In genomic region chr9:106449947-106450346, GRCm38 (mm10) we compare ENCODE assay signal across 13 mouse cellular contexts. TPM values are rescaled to one million over a fixed set of nuclear protein-coding genes. Genes with fewer than 3 reads are reported as not detected.
DNase-seq lines count a peak whose midpoint lies in the region; ATAC-seq lines count a peak whose summit lies in the region.
"Had no signal": no experiment of that assay in that cellular context is flagged by ENCODE, and none has a peak within 500 bp of the region (broad histone marks: within the 10 kb centered on the region; RNA-seq: fewer than 3 reads in every experiment).

No protein-coding gene starts in this region.

- H3K27me3 ChIP-seq in kidney, embryonic 15.5 days = no peaks in the 10 kb centered on the region
- H3K27me3 ChIP-seq in embryonic facial prominence, embryonic 12.5 days = no peaks in the 10 kb centered on the region
- peaks cover 40% of the 10 kb centered on the region for H3K27me3 ChIP-seq in liver, embryonic 12.5 days (replicated peaks)
- H3K27me3 ChIP-seq: neural tube, embryonic 12.5 days; Patski had no signal

- peak; percentile 46 for DNase-seq in gastrocnemius, postnatal 25 days
- no peak for DNase-seq in gastrocnemius, postnatal 36 days
- no peak for DNase-seq in kidney, adult 18-20 months
- no peak for DNase-seq in frontal cortex, postnatal 10 days (ENCODE audit: low spot score in 2 of 2)
- DNase-seq in adrenal gland, postnatal 14 days = no peak
- DNase-seq: thymus, adult 18-20 months had no signal

- intact Hi-C loops in gastrocnemius, postnatal 36 days (cut with DNase I) = loop anchor here (2.0 to 10.0 kb wide), 2 partner anchors 27 to 435 kb away; partner anchors contain the start of genes Parp3 and Rbm15b

- ATAC-seq in kidney, embryonic 15.5 days (replicated peaks; ENCODE audit: low FRiP score) = no peak
- ATAC-seq in embryonic facial prominence, embryonic 12.5 days (ENCODE audit: insufficient number of reproducible peaks, insufficient read depth, low FRiP score, low TSS enrichment) = no peak
- ATAC-seq in liver, embryonic 12.5 days = no peak
- ATAC-seq: hindbrain, postnatal 0 days; Patski had no signal

- no peaks in the 10 kb centered on the region for H3K9me3 ChIP-seq in kidney, embryonic 15.5 days (replicated peaks)
- H3K9me3 ChIP-seq in embryonic facial prominence, embryonic 12.5 days = no peaks in the 10 kb centered on the region
- H3K9me3 ChIP-seq in liver, embryonic 12.5 days (replicated peaks) = no peaks in the 10 kb centered on the region
- H3K9me3 ChIP-seq: neural tube, embryonic 12.5 days had no signal

- H3K36me3 ChIP-seq in kidney, embryonic 15.5 days = no peaks in the 10 kb centered on the region
- H3K36me3 ChIP-seq in embryonic facial prominence, embryonic 12.5 days = 0 out of 2 replicates have a peak, but pooled peaks cover 3% of the 10 kb centered on the region
- 0 out of 2 replicates have a peak, but pooled peaks cover 2% of the 10 kb centered on the region for H3K36me3 ChIP-seq in liver, embryonic 12.5 days
- H3K36me3 ChIP-seq: neural tube, embryonic 12.5 days had no signal

- H3K4me2 ChIP-seq in kidney, embryonic 15.5 days = peak overlapping the region; percentile 35
- peak overlapping the region; percentile 23 for H3K4me2 ChIP-seq in embryonic facial prominence, embryonic 12.5 days (replicated peaks)
- peak overlapping the region; percentile 17 for H3K4me2 ChIP-seq in liver, embryonic 12.5 days

- H3K27ac ChIP-seq in kidney, embryonic 15.5 days = peak overlapping the region; percentile 83
- peak overlapping the region; percentile 66 for H3K27ac ChIP-seq in embryonic facial prominence, embryonic 12.5 days
- no peak overlapping the region for H3K27ac ChIP-seq in liver, embryonic 12.5 days
- H3K27ac ChIP-seq: macrophage; neural tube, embryonic 12.5 days had no signal

- peak overlapping the region; percentile 17; the same call in 1 of the 2 replicates for H3K9ac ChIP-seq in kidney, embryonic 15.5 days
- no peak overlapping the region for H3K9ac ChIP-seq in embryonic facial prominence, embryonic 12.5 days
- H3K9ac ChIP-seq in liver, embryonic 12.5 days = no peak overlapping the region
- H3K9ac ChIP-seq: neural tube, embryonic 12.5 days had no signal

- peaks cover 92% of the 10 kb centered on the region for H3K4me1 ChIP-seq in kidney, embryonic 15.5 days
- peaks cover 72% of the 10 kb centered on the region for H3K4me1 ChIP-seq in embryonic facial prominence, embryonic 12.5 days
- H3K4me1 ChIP-seq in liver, embryonic 12.5 days = peaks cover 95% of the 10 kb centered on the region

- no peak overlapping the region for H3K4me3 ChIP-seq in kidney, embryonic 15.5 days (replicated peaks)
- no peak overlapping the region for H3K4me3 ChIP-seq in embryonic facial prominence, embryonic 12.5 days
- no peak overlapping the region for H3K4me3 ChIP-seq in liver, embryonic 12.5 days
- H3K4me3 ChIP-seq: neural tube, embryonic 12.5 days had no signal

- WGBS in kidney, embryonic 15.5 days = 82% methylated on average over 8 of the region's 8 CpGs
- WGBS in embryonic facial prominence, embryonic 12.5 days = 92% methylated on average over 8 of the region's 8 CpGs
- 74% methylated on average over 8 of the region's 8 CpGs for WGBS in liver, embryonic 12.5 days (ENCODE audit: insufficient replicate concordance)

RNA-seq across cellular contexts. Expression of gene Abhd14a, which starts 2.5 kb away (rescaled TPM):
- 10 to 100 TPM; 14.7 to 18.3 TPM for total RNA-seq in gastrocnemius, postnatal 25 days (2021)
- total RNA-seq in gastrocnemius, postnatal 36 days (2021) = 10 to 100 TPM; 14.6 to 15.7 TPM
- 55.5 and 56.8 TPM in 2 replicates for polyA plus RNA-seq in kidney, embryonic 15.5 days (2015; fragmentation: Nextera tagmentation; extraction: Ambion mirVana)
- 58.5 and 61.3 TPM in 2 replicates for polyA plus RNA-seq in embryonic facial prominence, embryonic 12.5 days (2016; fragmentation: Nextera tagmentation; extraction: Ambion mirVana)
- polyA plus RNA-seq in liver, embryonic 12.5 days (2016; fragmentation: Nextera tagmentation; extraction: Ambion mirVana) = 29.1 and 31.6 TPM in 2 replicates
- 17.1 and 18.4 TPM in 2 replicates for total RNA-seq in adrenal gland, postnatal 14 days (2021)

RNA-seq across cellular contexts. Expression of gene Abhd14b, which starts 2.7 kb away (rescaled TPM):
- 1 to 10 TPM; 4.7 to 4.8 TPM for total RNA-seq in gastrocnemius, postnatal 25 days (2021)
- total RNA-seq in gastrocnemius, postnatal 36 days (2021) = 1 to 10 TPM; 3.5 to 4.5 TPM
- polyA plus RNA-seq in kidney, embryonic 15.5 days (2015; fragmentation: Nextera tagmentation; extraction: Ambion mirVana) = 27.9 and 30.6 TPM in 2 replicates
- polyA plus RNA-seq in embryonic facial prominence, embryonic 12.5 days (2016; fragmentation: Nextera tagmentation; extraction: Ambion mirVana) = 12.5 and 14.0 TPM in 2 replicates
- polyA plus RNA-seq in liver, embryonic 12.5 days (2016; fragmentation: Nextera tagmentation; extraction: Ambion mirVana) = 14.5 and 15.2 TPM in 2 replicates
- 23.6 and 33.1 TPM in 2 replicates for total RNA-seq in adrenal gland, postnatal 14 days (2021)

RNA-seq across cellular contexts. Expression of gene Pcbp4, which starts 3.1 kb away (rescaled TPM):
- total RNA-seq in gastrocnemius, postnatal 25 days (2021) = 10 to 100 TPM; 54.6 to 59.7 TPM
- total RNA-seq in gastrocnemius, postnatal 36 days (2021) = 10 to 100 TPM; 58.0 to 58.3 TPM
- polyA plus RNA-seq in kidney, embryonic 15.5 days (2015; fragmentation: Nextera tagmentation; extraction: Ambion mirVana) = 118 and 140 TPM in 2 replicates
- polyA plus RNA-seq in embryonic facial prominence, embryonic 12.5 days (2016; fragmentation: Nextera tagmentation; extraction: Ambion mirVana) = 213 and 222 TPM in 2 replicates
- polyA plus RNA-seq in liver, embryonic 12.5 days (2016; fragmentation: Nextera tagmentation; extraction: Ambion mirVana) = 27.3 and 30.9 TPM in 2 replicates
- 24.3 and 32.2 TPM in 2 replicates for total RNA-seq in adrenal gland, postnatal 14 days (2021)

RNA-seq across cellular contexts. Expression of gene Acy1, which starts 11.8 kb away (rescaled TPM):
- total RNA-seq in gastrocnemius, postnatal 25 days (2021) = 10 to 100 TPM; 11.0 to 11.3 TPM
- total RNA-seq in gastrocnemius, postnatal 36 days (2021) = 10 to 100 TPM in 1 of 2 experiments, 1 to 10 TPM in 1; 9.0 to 12.3 TPM
- polyA plus RNA-seq in kidney, embryonic 15.5 days (2015; fragmentation: Nextera tagmentation; extraction: Ambion mirVana) = 49.9 and 52.0 TPM in 2 replicates
- 49.0 and 49.1 TPM in 2 replicates for polyA plus RNA-seq in embryonic facial prominence, embryonic 12.5 days (2016; fragmentation: Nextera tagmentation; extraction: Ambion mirVana)
- polyA plus RNA-seq in liver, embryonic 12.5 days (2016; fragmentation: Nextera tagmentation; extraction: Ambion mirVana) = 34.0 and 35.2 TPM in 2 replicates
- total RNA-seq in adrenal gland, postnatal 14 days (2021) = 14.2 and 20.2 TPM in 2 replicates

RNA-seq across cellular contexts. Expression of gene Gpr62, which starts 15.8 kb away (rescaled TPM):
- under 1 TPM in 1 of 2 experiments, not detected in 1; 0.18 TPM for total RNA-seq in gastrocnemius, postnatal 25 days (2021)
- under 1 TPM in 1 of 2 experiments, not detected in 1; 0.30 TPM for total RNA-seq in gastrocnemius, postnatal 36 days (2021)
- 0.22 and 0.47 TPM in 2 replicates for polyA plus RNA-seq in kidney, embryonic 15.5 days (2015; fragmentation: Nextera tagmentation; extraction: Ambion mirVana)
- 0.62 and 0.70 TPM in 2 replicates for polyA plus RNA-seq in embryonic facial prominence, embryonic 12.5 days (2016; fragmentation: Nextera tagmentation; extraction: Ambion mirVana)
- 0.10 and 0.19 TPM in 2 replicates for polyA plus RNA-seq in liver, embryonic 12.5 days (2016; fragmentation: Nextera tagmentation; extraction: Ambion mirVana)
- 0.23 TPM in 1 of 2 replicates, not detected in the other for total RNA-seq in adrenal gland, postnatal 14 days (2021)
- polyA plus RNA-seq: macrophage had no signal
